Mouse (Mus musculus): Measurements from ENCODE around the gene D630003M21Rik.

Gene D630003M21Rik

DNA sequence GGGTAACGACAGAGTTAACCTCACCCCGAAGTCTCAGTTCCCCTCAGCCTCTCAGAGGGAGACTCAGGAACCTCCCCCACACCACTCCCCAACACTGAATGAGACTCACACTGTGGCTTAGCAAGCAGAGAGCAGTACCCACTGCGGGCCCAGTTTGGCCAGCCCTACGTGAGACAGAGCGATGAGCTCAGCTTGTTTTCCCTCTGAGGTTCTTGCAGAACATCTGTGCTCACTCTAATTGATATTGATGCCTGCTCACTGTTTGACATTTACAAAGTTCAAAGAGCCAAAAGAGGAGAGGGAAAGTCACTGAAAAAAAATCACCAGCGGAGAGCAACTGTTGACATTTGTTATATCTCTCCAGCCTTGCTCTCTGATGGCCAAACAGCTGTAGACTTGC lies 67.3 kb downstream of the D630003M21Rik start:
- no peak for DNase-seq

- peak in 1 of 2 experiments; percentile 51 for DNase-seq
Observed at GRCm38 (mm10) chr2:158159376-158160235, 69.4 kb downstream of the D630003M21Rik start.

DNA sequence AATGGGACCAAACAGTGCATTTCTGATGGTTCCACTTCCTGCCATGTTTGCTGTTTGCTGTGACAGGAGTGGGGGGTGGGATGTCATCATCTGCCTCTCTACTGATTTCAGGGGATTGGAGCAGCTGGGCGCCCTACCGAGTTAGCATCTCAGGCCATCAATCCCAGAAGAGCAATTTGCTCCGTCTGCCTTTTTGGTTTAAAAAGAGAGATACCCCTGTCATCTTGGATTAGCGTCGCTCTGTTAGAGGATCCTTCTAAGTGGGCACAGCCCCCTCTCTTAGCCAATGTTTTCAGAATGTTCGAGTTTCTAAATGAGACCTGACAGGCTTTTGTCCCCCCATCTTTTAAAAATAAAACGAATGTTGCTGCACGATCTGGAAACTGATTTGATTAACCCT lies 71.4 kb downstream of the D630003M21Rik start:
- no peak for DNase-seq

- DNase-seq: no peak
Observed at GRCm38 (mm10) chr2:158156487-158156886, 72.5 kb downstream of the D630003M21Rik start.

GRCm38 (mm10) chr2:158155615-158156014 lies 73.4 kb downstream of the D630003M21Rik start:
- DNase-seq: no peak

DNA sequence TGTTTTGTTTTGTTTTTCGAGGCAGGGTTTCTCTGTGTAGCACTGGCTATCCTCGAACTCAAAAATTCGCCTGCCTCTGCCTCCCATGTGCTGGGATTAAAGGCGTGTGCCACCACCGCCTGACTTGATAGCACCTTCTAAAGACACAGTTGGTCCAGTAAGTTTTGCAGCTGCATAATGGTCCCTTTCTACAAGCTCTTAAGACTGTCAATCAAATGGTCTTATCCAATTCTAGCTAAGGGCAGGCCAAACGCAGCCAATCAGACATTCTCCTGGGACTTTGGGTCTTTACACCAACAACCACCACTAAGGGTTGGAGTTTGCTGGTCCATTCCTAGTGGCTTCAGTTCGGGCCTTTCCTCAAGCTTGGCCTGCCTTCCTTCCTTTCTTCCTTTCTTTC lies 73.9 kb downstream of the D630003M21Rik start:
- no peak for DNase-seq

- DNase-seq: no peak
Observed at GRCm38 (mm10) chr2:158154641-158155040, 74.4 kb downstream of the D630003M21Rik start.

DNA sequence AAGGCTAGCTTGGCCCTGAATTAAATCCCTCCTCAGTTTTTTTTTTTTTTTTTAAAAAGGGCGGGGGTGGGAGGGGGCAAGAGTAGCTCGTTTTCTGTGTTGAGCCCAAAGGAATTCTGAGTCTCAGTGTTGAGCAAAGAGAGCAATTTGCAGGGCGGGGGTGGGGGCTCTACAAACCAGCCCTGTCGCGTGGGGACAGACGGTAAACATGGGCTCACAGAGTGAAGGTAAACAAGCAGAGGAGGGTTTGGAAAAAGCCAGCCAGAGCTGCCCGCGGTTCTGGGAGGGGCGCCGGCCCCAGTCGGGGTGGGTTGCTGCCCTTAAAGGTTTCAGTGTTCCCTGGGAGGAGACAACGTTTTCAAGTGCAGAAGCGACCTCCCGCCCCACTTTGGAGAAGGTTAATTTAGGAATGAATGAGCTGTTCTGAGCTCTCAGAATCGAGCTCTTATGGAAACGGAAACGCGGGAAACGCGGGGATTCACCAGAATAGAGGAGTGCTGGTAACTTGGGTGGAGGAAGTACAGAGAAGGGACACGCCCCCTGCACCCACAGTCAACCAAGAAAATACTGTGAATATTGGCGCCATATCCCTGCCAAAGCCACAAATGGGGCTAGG lies 75.2 kb downstream of the D630003M21Rik start:
- DNase-seq: peak; percentile 57 to 60

- DNase-seq: no peak
Observed at GRCm38 (mm10) chr2:158152685-158153309, 76.2 kb downstream of the D630003M21Rik start.

- DNase-seq: no peak
Observed at GRCm38 (mm10) chr2:158151077-158151476, 77.9 kb downstream of the D630003M21Rik start.

DNA sequence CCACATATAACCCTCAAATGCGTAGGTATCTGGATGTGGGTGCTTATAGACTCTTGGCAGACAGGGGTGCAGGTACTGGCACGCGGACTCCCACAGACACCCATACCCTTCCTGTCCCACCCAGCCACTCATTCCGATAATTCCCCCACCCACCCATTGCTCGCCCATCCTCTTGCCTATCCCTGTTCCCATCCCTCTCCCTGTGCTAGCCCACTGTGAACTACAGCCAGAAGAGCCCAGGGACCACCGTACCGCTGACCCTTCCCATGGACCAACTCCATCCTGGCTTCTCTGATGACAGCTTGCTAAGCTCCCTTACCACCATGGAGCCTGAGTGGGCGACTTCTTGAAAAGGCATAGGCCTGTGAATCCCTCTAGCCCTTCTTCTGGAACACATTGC lies 82.1 kb downstream of the D630003M21Rik start:
- no peak for DNase-seq

- peak; percentile 91 to 94 for DNase-seq
Observed at GRCm38 (mm10) chr2:158146223-158146622, 82.8 kb downstream of the D630003M21Rik start, which contains the start of gene Tgm2. Tgm2 (minus strand) TSS chr2:158146436.

DNA sequence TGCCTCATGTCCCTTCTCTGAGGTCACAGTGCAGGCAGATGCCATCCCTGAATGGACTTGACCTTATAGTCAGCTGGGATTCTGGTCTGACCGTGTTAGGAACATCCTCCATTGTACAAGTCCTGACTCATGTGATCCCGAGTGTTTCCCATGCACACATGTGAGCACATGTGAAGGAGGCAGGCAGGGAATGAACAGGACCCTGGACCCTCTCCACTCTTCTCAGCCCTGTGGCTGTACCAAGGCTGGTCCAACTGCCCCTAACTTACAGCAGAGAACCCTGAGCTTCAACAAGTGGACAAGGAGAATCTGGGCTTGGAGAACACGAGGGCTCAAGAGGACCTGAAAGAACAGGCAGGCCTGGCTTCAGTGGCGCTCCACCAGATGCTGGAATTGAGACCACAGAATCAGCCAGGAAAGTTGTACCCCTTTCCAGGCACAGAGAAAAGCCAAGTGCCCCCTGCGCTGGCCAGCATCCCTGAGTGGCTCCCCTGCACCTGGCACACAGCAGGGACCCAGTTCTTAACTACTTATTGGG lies 83.4 kb downstream of the D630003M21Rik start:
- peak in 1 of 2 experiments; percentile 29 for DNase-seq

- peak in 1 of 2 experiments; percentile 18 for DNase-seq
Observed at GRCm38 (mm10) chr2:158144750-158145527, 84.1 kb downstream of the D630003M21Rik start.

- peak in 1 of 2 experiments; percentile 18 for DNase-seq
Observed at GRCm38 (mm10) chr2:158144263-158144662, 84.8 kb downstream of the D630003M21Rik start.

GRCm38 (mm10) chr2:158143816-158144215 lies 85.2 kb downstream of the D630003M21Rik start:
- peak in 1 of 2 experiments; percentile 19 for DNase-seq

GRCm38 (mm10) chr2:158142981-158143380 lies 86.0 kb downstream of the D630003M21Rik start:
- DNase-seq: peak in 1 of 2 experiments; percentile 18

DNA sequence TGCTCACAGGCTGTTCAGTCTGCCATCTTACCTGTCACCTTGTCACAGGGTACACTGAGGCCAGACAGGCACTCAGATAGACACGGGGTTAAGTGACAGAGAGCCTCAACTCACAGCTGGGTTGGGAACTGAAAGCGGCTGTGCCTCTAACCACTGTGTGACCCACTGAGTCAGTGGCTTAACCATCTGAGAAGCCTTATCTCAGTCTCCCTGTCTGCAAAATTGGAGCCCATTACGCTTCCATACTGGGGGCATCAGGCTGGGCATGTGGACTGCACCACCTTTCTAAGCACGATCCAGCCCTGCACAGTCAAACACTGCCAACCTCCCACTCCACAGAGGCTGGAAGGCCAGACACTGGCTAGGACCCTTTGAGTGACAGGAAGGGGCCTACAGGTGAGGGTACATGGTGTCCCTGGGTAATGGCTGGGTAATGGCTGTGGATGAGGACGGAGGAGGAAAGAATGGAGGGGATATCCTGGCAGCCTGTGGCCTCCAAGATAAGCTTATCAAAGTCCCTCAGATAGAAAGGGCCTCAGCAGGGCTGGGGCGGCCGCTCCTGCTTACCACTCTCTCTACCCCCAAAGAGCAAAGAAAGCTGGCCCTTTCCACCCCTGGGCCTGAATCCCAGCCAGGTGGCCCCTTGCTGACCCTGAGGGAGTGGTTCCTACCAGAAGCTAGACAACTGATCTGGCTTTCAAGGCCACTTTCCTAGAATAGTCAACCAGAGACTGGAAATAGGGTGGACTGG lies 87.2 kb downstream of the D630003M21Rik start:
- peak; percentile 42 to 66 for DNase-seq

GRCm38 (mm10) chr2:158141271-158141670 lies 87.8 kb downstream of the D630003M21Rik start:
- peak in 1 of 2 experiments; percentile 57 for DNase-seq

DNA sequence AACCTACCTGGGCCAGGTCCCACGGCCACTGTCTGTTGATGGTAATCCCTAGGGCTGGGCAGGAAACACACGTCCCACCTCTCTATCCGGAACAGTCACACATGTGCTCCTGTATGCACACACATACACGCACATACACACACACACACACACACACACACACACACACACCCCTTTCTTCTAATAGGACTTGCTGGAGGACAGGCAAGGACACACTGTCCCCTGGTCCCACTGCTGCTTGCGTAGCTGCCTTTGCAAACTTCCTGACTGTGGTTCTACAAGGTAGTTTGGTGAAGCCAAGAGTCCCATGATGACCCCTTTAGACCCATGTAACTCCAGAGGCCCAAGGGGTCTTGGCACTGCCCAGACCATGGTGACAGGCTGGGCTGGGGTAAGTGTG lies 88.4 kb downstream of the D630003M21Rik start:
- DNase-seq: peak in 1 of 2 experiments; percentile 29

DNA sequence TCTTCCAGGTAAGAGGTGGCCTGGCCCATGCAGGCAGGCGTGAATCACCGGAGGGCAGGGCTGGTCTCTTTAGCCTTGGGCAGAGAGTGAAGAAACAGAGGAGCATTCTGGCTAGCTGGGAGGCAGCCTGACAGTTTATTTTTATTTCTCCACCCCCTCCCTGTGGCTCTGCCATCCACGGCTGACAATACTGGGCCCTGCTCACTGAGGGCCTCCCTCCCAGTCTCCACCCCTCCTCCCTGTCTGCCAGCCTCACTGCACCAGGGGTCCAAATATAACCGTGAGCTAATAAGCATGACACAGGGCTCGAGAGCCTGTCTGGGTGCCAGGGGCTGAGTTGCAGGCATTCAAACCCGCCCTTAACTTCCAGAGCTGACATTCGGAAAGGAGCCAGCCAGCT lies 89.4 kb downstream of the D630003M21Rik start:
- DNase-seq: peak; percentile 66 to 84

Measured in lung, postnatal 4 days (tissue).